Mouse (Mus musculus) left cerebral cortex, adult 11 months (tissue): ENCODE data around the gene H2-T3.
"Not testable (repeated sequence)": the region's sequence is repeated elsewhere in the genome, so short reads cannot be mapped to it uniquely, and the experiment has no call there.

Experiments
- DNase-seq: peaks from one replicate; pipeline ENCODE4 v3.0.0; 2022; ENCODE audit warnings: low spot score

H2-T3 gene

DNA sequence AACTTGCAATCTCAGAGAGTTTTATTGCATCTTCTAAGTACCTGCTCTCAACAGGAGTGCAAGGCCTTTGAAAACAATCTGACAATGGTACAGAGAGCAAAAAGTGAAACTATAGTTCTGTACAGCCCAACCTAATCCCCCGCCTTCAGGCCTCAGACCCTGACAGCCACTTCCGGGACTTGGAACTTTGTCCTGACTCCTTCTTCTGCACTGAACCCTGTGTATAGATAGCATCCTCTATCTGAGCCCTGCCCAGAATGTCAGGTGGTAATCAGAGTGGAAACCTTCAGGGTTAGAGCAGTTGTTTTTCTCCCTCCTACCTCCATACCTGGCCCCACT is at the start of gene H2-T3:
Gene H2-T3 (minus strand): TSS at position 119 of the 339 bp plus-strand sequence.
- no peak for DNase-seq

DNA sequence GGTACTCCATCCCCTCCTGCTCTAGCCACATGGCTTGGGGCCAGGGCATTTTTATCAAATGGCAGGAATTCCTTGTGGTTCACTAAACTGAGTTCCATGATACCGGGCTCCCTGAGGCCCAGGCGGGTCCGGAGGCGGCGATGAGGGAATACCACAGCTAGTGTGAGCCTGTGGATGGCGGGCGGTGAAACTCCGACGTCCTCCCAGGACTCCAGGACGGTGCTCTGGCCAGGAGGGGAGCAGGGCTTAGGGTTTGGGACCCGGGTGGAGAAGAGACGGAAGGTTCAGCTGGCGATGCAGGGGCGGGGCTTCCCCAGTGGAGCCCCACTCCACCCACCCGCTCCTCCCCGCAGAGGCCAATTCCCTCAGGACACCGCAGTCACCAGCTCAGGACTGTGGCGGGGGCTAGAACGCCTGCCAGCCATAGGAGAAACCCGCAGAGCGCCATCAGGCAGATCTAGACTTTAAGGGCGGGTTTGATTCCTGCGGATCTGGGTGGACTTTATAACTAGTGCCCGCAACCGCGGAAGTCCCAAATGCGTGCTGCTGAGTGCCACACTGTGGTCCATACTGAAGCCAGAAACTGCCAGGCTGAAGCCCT is 47.3 kb upstream of the H2-T3 start:
- no peak for DNase-seq

- DNase-seq = not testable (repeated sequence)
Observed at GRCm38 (mm10) chr17:36235300-36235699, 45.2 kb upstream of the H2-T3 start.

- DNase-seq = no peak
Observed at GRCm38 (mm10) chr17:36233572-36233971, 43.5 kb upstream of the H2-T3 start.

DNA sequence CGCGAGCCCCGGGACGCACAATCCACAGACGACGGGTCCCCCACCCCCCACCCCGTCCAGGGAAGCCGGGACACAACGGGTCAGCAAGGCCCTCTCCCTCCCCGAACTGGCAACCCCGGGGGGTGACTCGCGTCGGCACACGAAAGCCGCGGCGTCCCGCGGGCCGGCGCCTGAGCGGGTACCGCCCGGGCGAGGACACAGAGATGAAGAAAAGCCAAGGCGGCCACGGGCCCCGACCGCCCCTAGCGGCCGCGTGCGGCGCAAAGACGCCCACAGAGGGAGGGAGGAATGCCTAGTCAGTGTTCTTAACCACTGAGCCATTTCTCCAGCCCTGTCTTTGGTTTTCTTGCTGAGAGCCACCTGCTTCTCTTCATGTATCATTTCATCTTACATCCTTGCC is 41.2 kb upstream of the H2-T3 start:
- DNase-seq = no peak

DNA sequence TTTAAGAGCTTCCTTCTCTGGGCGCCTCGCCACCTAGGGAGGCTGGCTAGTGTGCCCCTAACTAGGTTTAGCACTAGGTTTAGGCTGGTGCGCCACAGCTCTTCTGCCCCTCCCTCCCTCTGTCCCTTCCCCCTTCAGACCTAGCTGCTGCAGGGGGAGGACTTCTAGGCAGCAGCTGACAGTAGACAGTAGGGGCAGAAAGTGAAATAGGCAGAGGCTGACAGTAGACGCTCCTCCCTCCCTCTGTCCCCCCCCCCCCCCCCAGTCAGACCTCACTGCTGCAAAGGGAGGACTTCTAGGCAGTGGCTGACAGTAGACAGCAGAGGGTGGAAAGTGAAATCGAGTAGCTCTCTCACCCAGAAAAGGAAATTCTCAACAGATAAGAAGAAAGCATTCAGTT is 39.0 kb upstream of the H2-T3 start:
- no peak for DNase-seq

DNA sequence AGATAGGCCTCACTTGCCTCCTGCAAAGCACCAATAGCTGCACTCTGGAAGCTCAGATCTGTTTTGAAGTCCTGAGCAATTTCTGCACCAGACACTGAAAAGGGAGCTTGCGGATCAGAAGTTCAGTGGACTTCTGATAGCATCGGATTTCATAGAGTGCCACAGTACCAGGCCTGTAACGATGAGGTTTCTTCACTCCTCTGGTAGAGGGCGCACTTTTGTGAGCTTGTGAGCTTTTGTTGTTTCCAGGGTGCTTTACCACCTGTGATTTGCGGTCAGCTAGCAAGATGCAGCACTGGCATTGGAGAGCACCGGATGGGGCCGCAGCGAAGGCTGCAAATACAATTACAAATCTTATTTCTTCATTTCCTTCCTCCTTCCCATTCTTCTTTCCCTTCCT is 36.8 kb upstream of the H2-T3 start:
- DNase-seq = no peak

GRCm38 (mm10) chr17:36225231-36225824 is 35.2 kb upstream of the H2-T3 start:
- no peak for DNase-seq

DNA sequence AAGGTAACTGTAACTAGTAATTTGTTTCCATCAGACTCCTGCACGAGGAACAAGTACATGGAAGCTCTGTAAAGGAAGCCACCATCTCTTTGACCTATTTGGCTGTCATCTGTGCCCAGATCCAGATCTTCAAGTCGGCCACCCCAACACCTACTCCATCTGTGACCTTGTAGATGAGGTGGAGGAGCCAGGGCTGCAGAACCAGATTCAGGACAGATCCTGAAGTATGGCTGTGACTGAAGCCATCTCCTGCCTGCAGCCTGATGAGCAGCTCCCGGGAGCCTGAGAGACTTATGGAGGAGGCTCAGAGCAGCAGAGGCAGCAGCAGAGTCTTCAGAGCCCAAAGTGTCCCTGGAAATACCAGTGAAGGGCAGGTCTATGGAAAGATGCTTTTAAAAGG is 34.4 kb upstream of the H2-T3 start:
- DNase-seq = no peak

DNA sequence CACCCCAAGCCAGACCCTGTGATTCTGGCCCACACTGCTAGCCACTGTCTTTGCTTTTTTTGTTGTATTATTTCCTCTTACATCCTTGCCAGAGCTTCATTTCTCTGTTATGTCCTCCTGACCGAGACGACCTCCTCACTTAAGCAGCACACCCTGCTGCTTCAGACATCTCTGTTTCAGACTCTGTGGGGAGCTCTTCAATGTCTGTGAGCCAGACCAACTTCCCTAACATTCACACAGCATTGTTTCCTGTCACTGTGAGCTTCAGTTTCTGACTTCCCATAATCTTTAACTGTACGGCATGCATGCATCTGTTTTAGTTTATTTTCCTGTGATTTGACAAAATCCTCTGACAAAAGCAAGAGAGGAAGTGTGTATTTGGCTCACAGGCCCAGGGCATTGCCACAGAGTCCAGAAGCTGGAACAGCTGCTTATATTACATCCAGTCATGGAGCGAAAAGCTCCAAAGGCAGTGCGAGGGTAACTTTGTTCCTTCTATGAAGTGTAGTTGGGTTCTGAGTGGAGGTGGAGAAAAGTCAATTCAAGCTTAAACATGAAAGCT is 28.6 kb upstream of the H2-T3 start:
- DNase-seq = no peak

- DNase-seq = no peak
Observed at GRCm38 (mm10) chr17:36215586-36215985, 25.5 kb upstream of the H2-T3 start.

- no peak for DNase-seq
Observed at GRCm38 (mm10) chr17:36206846-36207245, 16.8 kb upstream of the H2-T3 start.

- DNase-seq = no peak
Observed at GRCm38 (mm10) chr17:36205862-36206261, 15.8 kb upstream of the H2-T3 start.

GRCm38 (mm10) chr17:36205456-36205855 is 15.4 kb upstream of the H2-T3 start:
- no peak for DNase-seq

GRCm38 (mm10) chr17:36201851-36202250 is 11.8 kb upstream of the H2-T3 start:
- no peak for DNase-seq

DNA sequence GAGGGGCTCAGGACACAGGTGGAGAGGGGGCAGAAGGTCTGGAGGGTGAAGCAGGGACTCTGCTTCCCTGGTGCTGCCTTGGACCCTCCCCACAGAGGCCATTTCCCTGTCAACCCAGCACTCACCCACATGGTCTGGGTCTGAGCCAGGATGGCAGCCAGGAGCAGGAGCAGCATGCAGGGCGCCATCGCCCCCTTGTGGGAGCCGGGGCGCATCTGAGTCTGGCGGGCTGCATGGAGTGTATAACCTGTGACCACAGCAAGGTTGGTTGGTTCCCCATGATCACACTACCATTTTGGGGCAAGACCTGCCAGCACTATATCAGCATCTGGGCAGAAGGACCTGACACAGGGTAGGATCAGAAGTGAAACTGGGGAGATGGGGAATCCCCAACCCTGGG is 8.2 kb upstream of the H2-T3 start:
- DNase-seq = no peak

GRCm38 (mm10) chr17:36194471-36194870 is 4.4 kb upstream of the H2-T3 start:
- no peak for DNase-seq

DNA sequence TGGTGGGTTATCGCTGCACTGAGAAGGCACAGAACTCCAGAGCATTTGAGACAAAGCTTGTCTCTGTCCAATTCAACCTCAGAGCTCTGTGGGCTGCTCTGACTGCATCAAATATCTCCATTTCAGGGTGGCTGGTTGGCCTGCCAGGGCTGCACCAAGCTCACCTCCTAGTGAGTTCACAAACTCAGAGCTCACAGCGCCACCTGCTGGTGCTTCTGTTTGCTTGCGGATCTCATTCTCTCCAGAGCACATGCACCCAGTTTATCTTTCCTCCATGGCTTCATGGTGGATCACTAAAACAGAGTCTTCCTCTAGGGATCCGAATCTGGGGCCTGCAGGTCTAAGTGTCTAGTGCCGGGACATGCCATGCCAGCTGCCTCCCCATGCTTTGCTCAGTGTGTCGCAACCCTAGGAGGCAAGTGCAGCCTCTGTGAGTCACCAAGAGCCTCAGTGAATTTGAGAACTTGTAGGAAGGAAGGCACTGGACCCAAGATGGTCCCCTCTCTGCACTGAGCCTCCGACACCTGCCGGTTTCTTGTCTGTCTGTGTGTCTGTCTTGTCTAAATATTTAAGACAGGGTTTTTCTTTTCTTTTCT is 3.6 kb upstream of the H2-T3 start:
- DNase-seq = peak; percentile 31

DNA sequence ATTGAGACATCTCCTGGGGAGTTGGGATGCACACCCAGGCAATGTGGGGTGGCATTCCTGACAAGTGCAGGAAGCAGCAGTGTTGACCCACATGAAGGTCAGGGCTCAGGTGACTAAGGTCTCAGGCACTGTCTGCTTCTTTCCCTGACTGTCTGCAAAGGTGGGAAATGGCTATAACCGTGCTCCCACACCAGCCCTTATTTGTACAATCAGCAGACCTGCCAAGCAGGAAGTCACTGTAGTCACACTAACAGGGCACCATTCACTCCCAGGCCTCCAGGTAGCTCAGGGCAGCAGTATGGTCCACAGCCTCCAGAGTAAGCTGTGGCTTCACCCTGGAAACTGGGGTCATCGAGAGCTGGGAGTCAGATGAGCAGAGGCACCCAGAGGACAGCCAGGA is 2.3 kb upstream of the H2-T3 start:
- DNase-seq = no peak

DNA sequence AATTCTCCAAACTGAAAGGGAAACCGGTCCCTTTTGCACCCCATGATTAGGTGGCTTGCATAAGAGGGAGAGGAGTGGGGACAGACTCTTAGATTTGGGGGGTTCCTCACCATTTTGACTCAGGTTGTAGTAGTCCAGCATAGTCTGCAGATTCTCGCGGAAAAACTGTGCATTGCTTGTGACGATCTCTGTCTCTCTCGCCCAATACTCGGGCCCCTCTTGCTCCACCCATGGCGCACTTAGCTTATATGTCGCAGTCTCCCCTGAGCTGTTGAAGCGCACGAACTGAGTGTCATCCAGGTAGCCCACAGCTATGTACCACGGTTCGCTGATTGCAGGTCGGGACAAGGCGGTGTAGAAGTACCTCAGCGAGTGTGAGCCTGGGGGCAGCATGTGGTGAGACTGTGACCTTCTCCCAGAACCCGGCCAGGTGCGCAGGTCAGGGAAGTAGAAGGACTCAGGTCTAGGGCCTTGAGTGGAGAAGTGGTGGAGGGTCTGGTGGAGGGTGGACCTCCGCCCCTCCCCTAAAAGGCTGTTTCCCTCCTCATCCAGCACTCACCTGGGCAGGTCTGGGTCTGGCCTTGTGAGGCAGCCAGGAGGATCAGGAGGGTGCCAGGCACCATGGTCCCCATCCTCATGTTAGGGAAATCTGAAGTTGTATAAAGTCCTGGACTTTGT is 457 bp downstream of the H2-T3 start:
- DNase-seq = no peak

DNA sequence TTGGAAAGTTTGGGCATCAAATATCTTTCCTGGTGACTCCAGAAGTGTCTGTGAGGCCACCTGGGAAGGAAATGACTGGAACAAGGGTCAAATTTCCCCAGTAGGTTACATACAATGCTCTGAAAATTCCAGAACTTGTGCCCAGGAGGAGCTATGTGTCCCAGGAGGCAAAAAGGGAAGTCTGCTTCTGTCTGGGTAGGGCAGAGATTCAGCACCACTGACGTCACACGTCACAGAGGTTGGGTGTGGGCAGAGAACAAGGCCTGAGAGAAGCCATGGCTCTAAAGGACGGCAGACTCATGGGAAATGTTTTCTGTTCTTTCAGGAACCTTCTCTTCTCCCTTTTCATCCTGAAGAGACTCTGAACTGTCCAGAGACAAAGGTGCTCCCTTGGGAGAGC is 2.5 kb downstream of the H2-T3 start:
- DNase-seq = no peak

GRCm38 (mm10) chr17:36182212-36182611 is 7.9 kb downstream of the H2-T3 start:
- DNase-seq = no peak

GRCm38 (mm10) chr17:36179446-36179845 is 10.6 kb downstream of the H2-T3 start:
- not testable (repeated sequence) for DNase-seq
